Mouse (Mus musculus): ENCODE measurements around the gene Cldn10. TPM values are rescaled to one million over a fixed set of nuclear protein-coding genes. Genes with fewer than 3 reads are reported as not detected.

The Cldn10 gene
- total and polyA plus RNA-seq, 2 experiments = 0.09 TPM; not detected in 1

- Histone ChIP-seq H3K79me2 (ENCODE audit: control insufficient read depth, insufficient read depth, low read length) (no peaks in the 10 kb centered on the region), H3K4me3 (ENCODE audit: insufficient read depth, low read depth, low read length) (no peak overlapping the region), H3K9ac (ENCODE audit: low read depth, low read length) (no peak overlapping the region), H3K4me1 (ENCODE audit: control insufficient read depth, insufficient read depth, low read length) (no peaks in the 10 kb centered on the region), H3K27me3 (ENCODE audit: control insufficient read depth, insufficient read depth, low read length) (no peaks in the 10 kb centered on the region), H3K36me3 (ENCODE audit: control insufficient read depth, insufficient read depth, low read length) (no peaks in the 10 kb centered on the region), H3K27ac (replicated peaks; ENCODE audit: insufficient read depth, low read depth, low read length) (no peak overlapping the region)
- WGBS = 85% methylated on average over 12 of the region's 12 CpGs
- DNase-seq (ENCODE audit: extremely low read depth, low read depth, low spot score) = peak; percentile 13
- TF ChIP-seq POLR2A (IDR thresholded peaks at IDR 0.05; ENCODE audit: extremely low read depth, insufficient read depth, low read length) = no peak
- TF ChIP-seq CTCF (IDR thresholded peaks at IDR 0.05; ENCODE audit: low read depth, low read length) = peak; percentile 73
These were observed 12.9 kb upstream of the Cldn10 start for GRCm38 (mm10) chr14:118774507-118775428.

GRCm38 (mm10) chr14:118775554-118775953 lies 12.2 kb upstream of the Cldn10 start:
- Histone ChIP-seq H3K9ac (ENCODE audit: low read depth, low read length) (no peak overlapping the region), H3K4me1 (ENCODE audit: control insufficient read depth, insufficient read depth, low read length) (no peaks in the 10 kb centered on the region), H3K27ac (replicated peaks; ENCODE audit: insufficient read depth, low read depth, low read length) (no peak overlapping the region), H3K79me2 (ENCODE audit: control insufficient read depth, insufficient read depth, low read length) (no peaks in the 10 kb centered on the region), H3K27me3 (ENCODE audit: control insufficient read depth, insufficient read depth, low read length) (no peaks in the 10 kb centered on the region), H3K36me3 (ENCODE audit: control insufficient read depth, insufficient read depth, low read length) (no peaks in the 10 kb centered on the region), H3K4me3 (ENCODE audit: insufficient read depth, low read depth, low read length) (no peak overlapping the region)
- DNase-seq (ENCODE audit: extremely low read depth, low read depth, low spot score) = no peak
- TF ChIP-seq CTCF (IDR thresholded peaks at IDR 0.05; ENCODE audit: low read depth, low read length) (no peak), POLR2A (IDR thresholded peaks at IDR 0.05; ENCODE audit: extremely low read depth, insufficient read depth, low read length) (no peak)
- WGBS = 91% methylated on average over 1 of the region's 1 CpGs

GRCm38 (mm10) chr14:118776372-118776771 lies 11.3 kb upstream of the Cldn10 start:
- TF ChIP-seq POLR2A (IDR thresholded peaks at IDR 0.05; ENCODE audit: extremely low read depth, insufficient read depth, low read length) (no peak), CTCF (IDR thresholded peaks at IDR 0.05; ENCODE audit: low read depth, low read length) (no peak)
- Histone ChIP-seq H3K27me3 (ENCODE audit: control insufficient read depth, insufficient read depth, low read length) (no peaks in the 10 kb centered on the region), H3K27ac (replicated peaks; ENCODE audit: insufficient read depth, low read depth, low read length) (no peak overlapping the region), H3K36me3 (ENCODE audit: control insufficient read depth, insufficient read depth, low read length) (no peaks in the 10 kb centered on the region), H3K4me1 (ENCODE audit: control insufficient read depth, insufficient read depth, low read length) (no peaks in the 10 kb centered on the region), H3K4me3 (ENCODE audit: insufficient read depth, low read depth, low read length) (no peak overlapping the region), H3K79me2 (ENCODE audit: control insufficient read depth, insufficient read depth, low read length) (no peaks in the 10 kb centered on the region), H3K9ac (ENCODE audit: low read depth, low read length) (no peak overlapping the region)
- 91% methylated on average over 2 of the region's 2 CpGs for WGBS
- DNase-seq (ENCODE audit: extremely low read depth, low read depth, low spot score) = no peak

- no peak for DNase-seq (ENCODE audit: extremely low read depth, low read depth, low spot score)
- WGBS = 62% methylated on average over 4 of the region's 4 CpGs
- Histone ChIP-seq H3K27ac (replicated peaks; ENCODE audit: insufficient read depth, low read depth, low read length) (no peak overlapping the region), H3K4me3 (ENCODE audit: insufficient read depth, low read depth, low read length) (no peak overlapping the region), H3K36me3 (ENCODE audit: control insufficient read depth, insufficient read depth, low read length) (no peaks in the 10 kb centered on the region), H3K9ac (ENCODE audit: low read depth, low read length) (no peak overlapping the region), H3K79me2 (ENCODE audit: control insufficient read depth, insufficient read depth, low read length) (no peaks in the 10 kb centered on the region), H3K4me1 (ENCODE audit: control insufficient read depth, insufficient read depth, low read length) (no peaks in the 10 kb centered on the region), H3K27me3 (ENCODE audit: control insufficient read depth, insufficient read depth, low read length) (no peaks in the 10 kb centered on the region)
- no peak for TF ChIP-seq CTCF (IDR thresholded peaks at IDR 0.05; ENCODE audit: low read depth, low read length)
- no peak for TF ChIP-seq POLR2A (IDR thresholded peaks at IDR 0.05; ENCODE audit: extremely low read depth, insufficient read depth, low read length)
These were observed 10.2 kb upstream of the Cldn10 start for GRCm38 (mm10) chr14:118777478-118777877.

GRCm38 (mm10) chr14:118781601-118782000 lies 6.1 kb upstream of the Cldn10 start:
- 85% methylated on average over 7 of the region's 7 CpGs for WGBS
- Histone ChIP-seq H3K79me2 (ENCODE audit: control insufficient read depth, insufficient read depth, low read length) (no peaks in the 10 kb centered on the region), H3K9ac (ENCODE audit: low read depth, low read length) (no peak overlapping the region), H3K4me1 (ENCODE audit: control insufficient read depth, insufficient read depth, low read length) (no peaks in the 10 kb centered on the region; the same call in 1 of the 2 replicates), H3K36me3 (ENCODE audit: control insufficient read depth, insufficient read depth, low read length) (no peaks in the 10 kb centered on the region), H3K4me3 (ENCODE audit: insufficient read depth, low read depth, low read length) (no peak overlapping the region), H3K27me3 (ENCODE audit: control insufficient read depth, insufficient read depth, low read length) (no peaks in the 10 kb centered on the region), H3K27ac (replicated peaks; ENCODE audit: insufficient read depth, low read depth, low read length) (no peak overlapping the region)
- TF ChIP-seq CTCF (IDR thresholded peaks at IDR 0.05; ENCODE audit: low read depth, low read length) (no peak), POLR2A (IDR thresholded peaks at IDR 0.05; ENCODE audit: extremely low read depth, insufficient read depth, low read length) (no peak)
- no peak for DNase-seq (ENCODE audit: extremely low read depth, low read depth, low spot score)

GRCm38 (mm10) chr14:118782241-118782640 lies 5.5 kb upstream of the Cldn10 start:
- TF ChIP-seq POLR2A (IDR thresholded peaks at IDR 0.05; ENCODE audit: extremely low read depth, insufficient read depth, low read length) (no peak), CTCF (IDR thresholded peaks at IDR 0.05; ENCODE audit: low read depth, low read length) (peak; percentile 71)
- Histone ChIP-seq H3K27me3 (ENCODE audit: control insufficient read depth, insufficient read depth, low read length) (no peaks in the 10 kb centered on the region), H3K79me2 (ENCODE audit: control insufficient read depth, insufficient read depth, low read length) (no peaks in the 10 kb centered on the region), H3K4me3 (ENCODE audit: insufficient read depth, low read depth, low read length) (no peak overlapping the region), H3K36me3 (ENCODE audit: control insufficient read depth, insufficient read depth, low read length) (no peaks in the 10 kb centered on the region), H3K27ac (replicated peaks; ENCODE audit: insufficient read depth, low read depth, low read length) (no peak overlapping the region), H3K9ac (ENCODE audit: low read depth, low read length) (no peak overlapping the region), H3K4me1 (ENCODE audit: control insufficient read depth, insufficient read depth, low read length) (no peaks in the 10 kb centered on the region; the same call in 1 of the 2 replicates)
- 44% methylated on average over 3 of the region's 3 CpGs for WGBS
- peak; percentile 58 for DNase-seq (ENCODE audit: extremely low read depth, low read depth, low spot score)

All from liver, adult 2 months (tissue).